Mouse (Mus musculus) liver, postnatal 0 days (tissue): ENCODE results near the gene Mamdc4. TPM values are rescaled to one million over a fixed set of nuclear protein-coding genes. Genes with fewer than 3 reads are reported as not detected.

Source experiments
- ATAC-seq: fragments of 200-750 bp; cut with Nextera tagmentation; 2 replicates; pipeline ENCODE4 v1.8.0; 2017; ENCODE audit warnings: mild to moderate bottlenecking, moderate library complexity
- DNase-seq: peaks from one replicate; pipeline ENCODE4 v3.0.0-alpha.2; 2016
- H3K27ac ChIP-seq: fragments of 300-500 bp; sonication (generic); 2 replicates; pipeline ENCODE4 v1.5.1; 2014; ENCODE audit warnings: antibody characterized with exemption, moderate library complexity, mild to moderate bottlenecking, low read depth
- H3K27me3 ChIP-seq: fragments of 300-500 bp; sonication (generic); 2 replicates; pipeline ENCODE4 v1.6.1; 2014; ENCODE audit warnings: low read length, control low read depth, mixed read lengths; ENCODE audit not compliant: insufficient read depth
- H3K36me3 ChIP-seq: fragments of 300-500 bp; sonication (generic); replicated peaks from 2 replicates; pipeline ENCODE4 v1.6.1; 2014; ENCODE audit warnings: mild to moderate bottlenecking, control low read depth, low read length, moderate library complexity, mixed read lengths; ENCODE audit not compliant: insufficient read depth
- H3K4me1 ChIP-seq: fragments of 300-500 bp; sonication (generic); 2 replicates; pipeline ENCODE4 v1.6.1; 2014; ENCODE audit warnings: antibody characterized with exemption, mild to moderate bottlenecking, control low read depth; ENCODE audit not compliant: insufficient read depth
- H3K4me2 ChIP-seq: fragments of 300-500 bp; sonication (generic); 2 replicates; pipeline ENCODE4 v1.6.1; 2014; ENCODE audit warnings: low read depth, mild to moderate bottlenecking, low read length, moderate library complexity, mixed read lengths
- H3K4me3 ChIP-seq: fragments of 300-500 bp; sonication (generic); 2 replicates; pipeline ENCODE4 v1.5.1; 2014; ENCODE audit warnings: low read depth, low read length
- H3K9ac ChIP-seq: fragments of 300-500 bp; sonication (generic); replicated peaks from 2 replicates; pipeline ENCODE4 v1.6.1; 2014; ENCODE audit warnings: mild to moderate bottlenecking, moderate library complexity
- H3K9me3 ChIP-seq: fragments of 300-500 bp; sonication (generic); 2 replicates; pipeline ENCODE4 v1.6.1; 2016; ENCODE audit warnings: mild to moderate bottlenecking, control low read depth, low read length, mixed read lengths
- CTCF ChIP-seq: sonication (generic); IDR thresholded peaks from 2 replicates; pipeline ENCODE4 v1.5.1; 2016; ENCODE audit warnings: antibody characterized with exemption, low read depth
- EP300 ChIP-seq: IDR thresholded peaks from 2 replicates; pipeline ENCODE4 v1.6.1; 2016; ENCODE audit warnings: antibody characterized with exemption, low read depth, mild to moderate bottlenecking
- WGBS: fragments of 180-500 bp; shearing (Covaris S2); extraction: QIAGEN DNeasy Blood & Tissue Kit; methylation state at CpG from one replicate; pipeline ENCODE4 v1.1.7; 2014; ENCODE audit not compliant: insufficient replicate concordance; 5-methylcytosine and 5-hydroxymethylcytosine counted together
- polyA plus RNA-seq: library from polyadenylated mRNA; unstranded; fragments of >200 nt; fragmentation: Nextera tagmentation; extraction: Ambion mirVana; gene quantifications from 2 replicates; pipeline ENCODE4 v1.2.1, GENCODE M21; 2015

The Mamdc4 gene
- polyA plus RNA-seq, 1 experiment from 2014 or later, result 0.09 TPM

GRCm38 (mm10) chr2:25549021-25549991 is 25.3 kb downstream of the Mamdc4 start:
- TF ChIP-seq EP300, result no peak
- TF ChIP-seq CTCF, result no peak
- Histone ChIP-seq H3K9ac (no peak overlapping the region), H3K4me1 (peaks cover 20% of the 10 kb centered on the region), H3K4me3 (no peak overlapping the region), H3K27me3 (no peaks in the 10 kb centered on the region), H3K9me3 (no peaks in the 10 kb centered on the region), H3K4me2 (no peak overlapping the region), H3K36me3 (no peaks in the 10 kb centered on the region), H3K27ac (no peak overlapping the region)
- no peak for ATAC-seq
- no peak for DNase-seq
- WGBS, result 71% methylated on average over 9 of the region's 9 CpGs

GRCm38 (mm10) chr2:25546811-25547491 is 27.7 kb downstream of the Mamdc4 start, which contains the start of gene Traf2:
Traf2 (minus strand) TSS chr2:25546940.
- Histone ChIP-seq H3K4me2 (peak within 1 kb of the TSS; percentile 84), H3K36me3 (0 out of 2 replicates have a peak, but pooled peaks cover 2% of the 10 kb centered on the region), H3K9me3 (no peaks in the 10 kb centered on the region), H3K9ac (peak within 1 kb of the TSS; percentile 75), H3K27me3 (no peaks in the 10 kb centered on the region), H3K4me1 (peaks cover 24% of the 10 kb centered on the region), H3K4me3 (peak within 1 kb of the TSS; percentile 77), H3K27ac (peak within 1 kb of the TSS; percentile 85)
- TF ChIP-seq EP300 (no peak; the same call in 1 of the 2 replicates), CTCF (no peak)
- 3% methylated on average over 48 of the region's 48 CpGs for WGBS
- ATAC-seq, result peak; percentile 100
- DNase-seq, result peak; percentile 98

- H3K9me3 ChIP-seq, result no peaks in the 10 kb centered on the region
- H3K4me3 ChIP-seq, result peak overlapping the region; percentile 77
- H3K27ac ChIP-seq, result peak overlapping the region; percentile 85
- no peak for TF ChIP-seq EP300
- peak; percentile 10; the same call in 1 of the 2 replicates for TF ChIP-seq CTCF
- peak overlapping the region; percentile 75 for H3K9ac ChIP-seq
- peaks cover 24% of the 10 kb centered on the region for H3K4me1 ChIP-seq
- 5% methylated on average over 43 of the region's 43 CpGs for WGBS
- H3K36me3 ChIP-seq, result 0 out of 2 replicates have a peak, but pooled peaks cover 2% of the 10 kb centered on the region
- ATAC-seq, result peak; percentile 77
- H3K27me3 ChIP-seq, result no peaks in the 10 kb centered on the region
- H3K4me2 ChIP-seq, result peak overlapping the region; percentile 84
- no peak for DNase-seq
These were observed 28.4 kb downstream of the Mamdc4 start for GRCm38 (mm10) chr2:25545996-25546810.

DNA sequence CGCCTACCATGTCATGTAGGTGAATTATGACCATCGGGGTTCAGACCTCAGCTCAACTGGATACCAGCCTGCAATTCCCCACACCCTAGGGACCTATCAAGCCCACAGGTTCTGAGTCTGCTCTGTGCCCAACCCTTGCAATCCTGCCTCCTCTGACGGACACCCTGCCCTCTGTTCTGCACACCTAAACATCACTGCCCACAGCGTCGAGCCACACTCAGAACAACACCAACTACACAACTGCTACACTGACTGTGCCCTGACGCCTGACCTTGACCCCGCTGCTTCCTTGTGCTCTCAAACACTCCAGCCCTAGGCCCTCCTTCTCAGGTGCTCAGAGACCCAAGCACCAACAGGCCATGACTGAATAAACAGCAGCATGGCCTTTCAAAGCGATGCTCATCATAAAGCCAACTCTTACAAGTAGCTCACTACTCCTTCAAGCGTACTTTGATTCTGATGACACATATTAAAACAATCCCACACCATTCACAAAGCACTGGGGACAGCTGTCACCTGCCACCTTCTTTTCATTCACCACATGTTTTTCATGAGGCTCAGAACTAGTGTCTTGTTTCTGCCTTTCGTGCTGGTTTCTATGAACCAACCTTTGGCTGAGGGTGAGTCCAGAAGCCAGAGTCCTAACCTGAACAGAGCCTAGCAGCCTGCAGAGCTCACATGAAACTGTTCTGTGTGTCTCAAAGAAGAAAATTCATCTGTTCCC is 32.8 kb downstream of the Mamdc4 start:
- Histone ChIP-seq H3K9me3 (no peaks in the 10 kb centered on the region), H3K4me2 (no peak overlapping the region), H3K4me3 (no peak overlapping the region), H3K4me1 (peaks cover 19% of the 10 kb centered on the region), H3K36me3 (peaks cover 23% of the 10 kb centered on the region), H3K27ac (no peak overlapping the region), H3K9ac (no peak overlapping the region), H3K27me3 (no peaks in the 10 kb centered on the region)
- TF ChIP-seq EP300, result no peak
- no peak for TF ChIP-seq CTCF
- no peak for DNase-seq
- 85% methylated on average over 10 of the region's 10 CpGs for WGBS
- ATAC-seq, result no peak

- no peak overlapping the region for H3K4me3 ChIP-seq
- peaks cover 11% of the 10 kb centered on the region for H3K4me1 ChIP-seq
- no peak for TF ChIP-seq CTCF
- no peak for TF ChIP-seq EP300
- 87% methylated on average over 4 of the region's 4 CpGs for WGBS
- peaks cover 33% of the 10 kb centered on the region for H3K36me3 ChIP-seq
- H3K27ac ChIP-seq, result no peak overlapping the region
- ATAC-seq, result no peak
- H3K4me2 ChIP-seq, result no peak overlapping the region
- no peak overlapping the region for H3K9ac ChIP-seq
- H3K27me3 ChIP-seq, result no peaks in the 10 kb centered on the region
- H3K9me3 ChIP-seq, result no peaks in the 10 kb centered on the region
- DNase-seq, result no peak
These were observed 34.1 kb downstream of the Mamdc4 start for GRCm38 (mm10) chr2:25540541-25540948.
